In the genomic region with DNA sequence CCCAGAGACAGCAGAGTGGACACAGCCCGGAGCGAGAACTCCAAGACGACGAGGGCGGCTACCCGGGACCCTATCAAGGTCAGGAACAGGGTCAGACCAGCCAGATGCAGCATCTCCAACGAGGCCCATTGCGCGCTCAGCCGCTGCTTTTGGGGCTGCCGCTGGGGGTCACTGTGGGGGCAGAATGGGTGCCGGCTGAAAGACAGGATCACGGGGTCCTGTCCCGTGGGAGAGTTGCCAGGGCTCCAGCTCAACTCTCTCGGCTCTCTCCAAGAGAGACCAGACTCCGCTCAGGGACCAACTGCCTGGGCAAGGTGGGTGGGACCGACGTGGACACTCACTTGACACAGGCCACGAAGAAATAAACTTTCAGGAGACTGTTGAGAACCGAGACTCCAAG, we compare ENCODE assay signal across 8 mouse cellular contexts. TPM values are rescaled to one million over a fixed set of nuclear protein-coding genes. Genes with fewer than 3 reads are reported as not detected.
DNase-seq lines count a peak whose midpoint lies in the region; ATAC-seq and TF ChIP-seq lines count a peak whose summit lies in the region.

No protein-coding gene starts in this region.

- peaks cover 11% of the 10 kb centered on the region; the same call in 1 of the 2 replicates for H3K36me3 ChIP-seq in E14TG2a.4 (ENCODE audit: insufficient read depth, low read length)
- no peaks in the 10 kb centered on the region for H3K36me3 ChIP-seq in forebrain, embryonic 14.5 days (ENCODE audit: control insufficient read depth, insufficient read depth, low read length)
- H3K36me3 ChIP-seq in lung, embryonic 14.5 days (ENCODE audit: insufficient read depth) = no peaks in the 10 kb centered on the region

- H3K4me2 ChIP-seq in forebrain, embryonic 14.5 days (ENCODE audit: low read length) = peak overlapping the region; percentile 43
- H3K4me2 ChIP-seq in lung, embryonic 14.5 days = peak overlapping the region; percentile 64

- 0 out of 2 replicates have a peak, but pooled peaks cover 5% of the 10 kb centered on the region for H3K27me3 ChIP-seq in E14TG2a.4 (ENCODE audit: insufficient read depth, low read length)
- no peaks in the 10 kb centered on the region for H3K27me3 ChIP-seq in forebrain, embryonic 14.5 days (replicated peaks; ENCODE audit: control insufficient read depth, insufficient read depth, low read length)
- H3K27me3 ChIP-seq in lung, embryonic 14.5 days (ENCODE audit: insufficient read depth, low read length) = no peaks in the 10 kb centered on the region

- intact Hi-C loops in heart, postnatal 14 days (cut with DNase I) = loop anchor here (5.0 to 10.0 kb wide), 3 partner anchors 85 to 338 kb away; no protein-coding TSS in a partner anchor

- peak; percentile 84 for DNase-seq in adrenal gland, postnatal 14 days
- DNase-seq in forebrain, embryonic 14.5 days (ENCODE audit: low spot score) = peak; percentile 49
- DNase-seq in heart, postnatal 14 days = peak; percentile 78 to 86
- DNase-seq in kidney, postnatal 4 days = peak; percentile 85 to 89
- DNase-seq in lung, embryonic 14.5 days = peak; percentile 83
- DNase-seq in thymus, postnatal 25 days = peak; percentile 79

- TF ChIP-seq CTCF in E14TG2a.4 (conservative IDR thresholded peaks at IDR 0.05; ENCODE audit: low read length) = peak; percentile 61
- peak; percentile 70 for TF ChIP-seq CTCF in lung, embryonic 14.5 days (IDR thresholded peaks at IDR 0.05; ENCODE audit: low read depth)

- H3K4me1 ChIP-seq in E14TG2a.4 (replicated peaks; ENCODE audit: low read depth, low read length) = peaks cover 51% of the 10 kb centered on the region
- peaks cover 4% of the 10 kb centered on the region; the same call in 1 of the 2 replicates for H3K4me1 ChIP-seq in forebrain, embryonic 14.5 days (ENCODE audit: control insufficient read depth, insufficient read depth, low read length)
- peaks cover 10% of the 10 kb centered on the region for H3K4me1 ChIP-seq in lung, embryonic 14.5 days (ENCODE audit: insufficient read depth)

- peak overlapping the region; percentile 78 for H3K4me3 ChIP-seq in E14TG2a.4 (replicated peaks; ENCODE audit: low read length)
- H3K4me3 ChIP-seq in forebrain, embryonic 14.5 days (ENCODE audit: low read depth, low read length) = no peak overlapping the region
- H3K4me3 ChIP-seq in lung, embryonic 14.5 days (ENCODE audit: low read depth, low read length) = peak overlapping the region; percentile 27

- 0 out of 2 replicates have a peak overlapping the region, but pooled peaks have one; percentile 13 for H3K9ac ChIP-seq in forebrain, embryonic 14.5 days (ENCODE audit: low read length)
- peak overlapping the region; percentile 28 for H3K9ac ChIP-seq in lung, embryonic 14.5 days

- no peaks in the 10 kb centered on the region for H3K9me3 ChIP-seq in E14TG2a.4 (ENCODE audit: low read length)
- H3K9me3 ChIP-seq in forebrain, embryonic 14.5 days (replicated peaks; ENCODE audit: control insufficient read depth, low read length) = no peaks in the 10 kb centered on the region
- no peaks in the 10 kb centered on the region for H3K9me3 ChIP-seq in lung, embryonic 14.5 days (ENCODE audit: low read depth, low read length)

- 5% methylated on average over 20 of the region's 20 CpGs for WGBS in forebrain, embryonic 14.5 days
- 6% methylated on average over 20 of the region's 20 CpGs for WGBS in lung, embryonic 14.5 days

- no peak overlapping the region for H3K27ac ChIP-seq in forebrain, embryonic 14.5 days (ENCODE audit: low read depth, low read length)
- H3K27ac ChIP-seq in lung, embryonic 14.5 days (ENCODE audit: low read depth) = no peak overlapping the region

- ATAC-seq in forebrain, embryonic 14.5 days = peak; percentile 33; the same call in 1 of the 2 replicates
- ATAC-seq in lung, embryonic 14.5 days (ENCODE audit: insufficient read depth) = peak; percentile 52
- ATAC-seq in neutrophil, adult 5-6 weeks (ENCODE audit: extremely low read depth, insufficient number of reproducible peaks, low FRiP score, poor library complexity, severe bottlenecking) = peak; percentile 14; the same call in 1 of the 2 replicates

RNA-seq across cellular contexts. Expression of gene Tmem82, which starts 1.1 kb away (rescaled TPM):
- 9.7 and 9.9 TPM in 2 replicates for total RNA-seq in adrenal gland, postnatal 14 days (2021)
- polyA plus RNA-seq in forebrain, embryonic 14.5 days (2014; fragmentation: Nextera tagmentation; extraction: Ambion mirVana) = 0.12 TPM in 1 of 2 replicates, not detected in the other
- total RNA-seq in heart, postnatal 14 days (2021) = 10 to 100 TPM; 30.1 to 35.4 TPM
- 0.38 and 0.50 TPM in 2 replicates for polyA plus RNA-seq in lung, embryonic 14.5 days (2014; fragmentation: Nextera tagmentation; extraction: Ambion mirVana)
- not detected in 2 replicates for total RNA-seq in neutrophil, adult 5-6 weeks (2017)

RNA-seq across cellular contexts. Expression of gene Slc25a34, which starts 6.3 kb away (rescaled TPM):
- total RNA-seq in adrenal gland, postnatal 14 days (2021) = 31.9 and 32.5 TPM in 2 replicates
- polyA plus RNA-seq in forebrain, embryonic 14.5 days (2014; fragmentation: Nextera tagmentation; extraction: Ambion mirVana) = 0.07 TPM in 1 of 2 replicates, not detected in the other
- 100 to 1,000 TPM; 121 TPM for total RNA-seq in heart, postnatal 14 days (2021)
- polyA plus RNA-seq in lung, embryonic 14.5 days (2014; fragmentation: Nextera tagmentation; extraction: Ambion mirVana) = not detected in 2 replicates
- 0.23 and 0.25 TPM in 2 replicates for total RNA-seq in neutrophil, adult 5-6 weeks (2017)

RNA-seq across cellular contexts. Expression of gene Fblim1, which starts 11.4 kb away (rescaled TPM):
- total RNA-seq in adrenal gland, postnatal 14 days (2021) = 11.0 and 13.2 TPM in 2 replicates
- polyA plus RNA-seq in forebrain, embryonic 14.5 days (2014; fragmentation: Nextera tagmentation; extraction: Ambion mirVana) = 15.1 and 19.7 TPM in 2 replicates
- total RNA-seq in heart, postnatal 14 days (2021) = 100 to 1,000 TPM; 299 to 338 TPM
- 83.6 and 89.2 TPM in 2 replicates for polyA plus RNA-seq in lung, embryonic 14.5 days (2014; fragmentation: Nextera tagmentation; extraction: Ambion mirVana)
- total RNA-seq in neutrophil, adult 5-6 weeks (2017) = 0.12 TPM in 1 of 2 replicates, not detected in the other

RNA-seq across cellular contexts. Expression of gene Plekhm2, which starts 47.4 kb away (rescaled TPM):
- total RNA-seq in adrenal gland, postnatal 14 days (2021) = 37.3 and 48.5 TPM in 2 replicates
- 3.6 and 3.9 TPM in 2 replicates for polyA plus RNA-seq in forebrain, embryonic 14.5 days (2014; fragmentation: Nextera tagmentation; extraction: Ambion mirVana)
- 100 to 1,000 TPM; 101 to 103 TPM for total RNA-seq in heart, postnatal 14 days (2021)
- 5.1 and 5.4 TPM in 2 replicates for polyA plus RNA-seq in lung, embryonic 14.5 days (2014; fragmentation: Nextera tagmentation; extraction: Ambion mirVana)
- 15.6 and 16.6 TPM in 2 replicates for total RNA-seq in neutrophil, adult 5-6 weeks (2017)

Comparison
In these comparisons a context has a peak if more than half of its experiments do, and no peak if none do; other contexts are left out.
1. RNA of gene Tmem82, which starts 1.1 kb away (total RNA-seq): 30.1 to 35.4 TPM in heart, postnatal 14 days and 9.7 to 9.9 TPM in adrenal gland, postnatal 14 days; not detected in neutrophil, adult 5-6 weeks; every median in the first group is over 10 times any median in the second.
2. RNA of gene Slc25a34, which starts 6.3 kb away (total RNA-seq): 121 TPM in heart, postnatal 14 days and 31.9 to 32.5 TPM in adrenal gland, postnatal 14 days; 0.23 to 0.25 TPM in neutrophil, adult 5-6 weeks; every median in the first group is over 10 times any median in the second.
3. RNA of gene Fblim1, which starts 11.4 kb away (total RNA-seq): 299 to 338 TPM in heart, postnatal 14 days; 11.0 to 13.2 TPM in adrenal gland, postnatal 14 days and 0.12 TPM in neutrophil, adult 5-6 weeks; every median in the first group is over 10 times any median in the second.
4. Peak in every context shown above with its lines, with median percentiles within 50 percentile points of each other: DNase-seq and ATAC-seq.